Mouse (Mus musculus): Measurements from ENCODE around the gene Vamp2.

GRCm38 (mm10) chr11:69086390-69086789, 1.9 kb upstream of the Vamp2 start:
- TF ChIP-seq CTCF (IDR thresholded peaks at IDR 0.05; ENCODE audit: low read depth) (no peak), EP300 (IDR thresholded peaks at IDR 0.05; ENCODE audit: low read depth) (no peak)
